In genomic region chr3:32736244-32737171, GRCm38 (mm10) we compare ENCODE assay signal across 1 mouse cellular context.
A peak's percentile ranks its signal among the peaks of the same experiment; 100 is the strongest.
TF ChIP-seq lines count a peak whose summit lies in the region.

Gene Ndufb5 (plus strand): TSS chr3:32736990.

TF ChIP-seq in CH12.LX, 34 proteins besides CTCF, POLR2A, EP300 and RAD21 (continued from another document):
- peak; percentile 59 for TF ChIP-seq MYC (IDR thresholded peaks at IDR 0.05; ENCODE audit: low read depth, low read length)
- TF ChIP-seq JUN (IDR thresholded peaks at IDR 0.05; ENCODE audit: insufficient read depth, low read depth, low read length): no peak
- TF ChIP-seq ZMIZ1 (IDR thresholded peaks at IDR 0.05; ENCODE audit: low read depth, low read length): peak; percentile 58; the same call in 1 of the 2 replicates
- peak; percentile 36; the same call in 1 of the 2 replicates for TF ChIP-seq MEF2A (IDR thresholded peaks at IDR 0.05; ENCODE audit: borderline replicate concordance, low read depth, low read length)
- TF ChIP-seq TCF12 (IDR thresholded peaks at IDR 0.05; ENCODE audit: low read depth, low read length): peak; percentile 67
- no peak for TF ChIP-seq SMC3 (IDR thresholded peaks at IDR 0.05; ENCODE audit: low read depth, low read length)
- no peak for TF ChIP-seq E2F4 (IDR thresholded peaks at IDR 0.05; ENCODE audit: insufficient replicate concordance, low read depth, low read length)
- TF ChIP-seq RCOR1 (conservative IDR thresholded peaks at IDR 0.05; ENCODE audit: low read depth, low read length): peak; percentile 68
- TF ChIP-seq USF1 (IDR thresholded peaks at IDR 0.05; ENCODE audit: low read depth, low read length): no peak
- TF ChIP-seq CHD1 (IDR thresholded peaks at IDR 0.05; ENCODE audit: low read depth, low read length): no peak
- no peak for TF ChIP-seq ZKSCAN1 (IDR thresholded peaks at IDR 0.05; ENCODE audit: borderline replicate concordance, low read depth, low read length)
- TF ChIP-seq IRF4 (IDR thresholded peaks at IDR 0.05; ENCODE audit: low read depth, low read length): peak; percentile 23; the same call in 1 of the 2 replicates
